8 mouse cellular contexts compared by ENCODE assay signal in the genomic region with DNA sequence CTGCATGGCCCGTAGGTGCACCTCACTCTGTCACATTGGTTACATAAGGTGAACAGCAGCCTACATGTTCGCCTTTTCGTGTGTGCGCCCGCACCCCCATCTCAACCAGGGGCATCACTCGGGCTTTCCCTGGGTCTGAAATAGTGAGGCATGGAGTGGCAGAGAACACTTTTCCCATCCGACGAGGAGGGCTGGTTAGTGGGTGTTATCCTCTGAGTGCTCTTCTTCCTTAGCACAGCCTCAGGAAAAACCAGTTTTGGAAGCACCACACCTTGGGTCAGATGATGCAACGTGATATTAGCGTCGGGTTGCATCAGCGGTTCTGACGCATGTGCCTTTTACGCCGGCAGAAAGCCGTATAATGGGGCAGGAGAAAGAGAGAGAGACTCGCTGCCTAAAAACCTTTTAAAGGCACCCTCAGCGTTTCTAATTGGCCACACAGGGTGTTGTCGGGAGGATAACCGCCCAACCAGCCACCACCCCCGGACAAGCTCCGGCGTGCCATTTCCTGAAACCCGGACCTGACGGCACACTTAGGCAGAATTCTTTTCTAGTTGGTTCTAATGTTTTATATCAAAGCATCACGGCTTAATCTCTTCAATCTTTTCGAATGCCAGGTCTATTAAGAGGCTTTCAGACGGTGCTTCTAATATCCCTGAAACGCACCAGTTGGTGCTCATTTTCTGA. TPM values are rescaled to one million over a fixed set of nuclear protein-coding genes. Genes with fewer than 3 reads are reported as not detected.
DNase-seq lines count a peak whose midpoint lies in the region; ATAC-seq and TF ChIP-seq lines count a peak whose summit lies in the region.

No protein-coding gene starts in this region.

- peak overlapping the region; percentile 72 for H3K27ac ChIP-seq in embryonic facial prominence, embryonic 10.5 days (replicated peaks)
- no peak overlapping the region for H3K27ac ChIP-seq in intestine, postnatal 0 days (ENCODE audit: low read depth, low read length)
- H3K27ac ChIP-seq in limb, embryonic 11.5 days (replicated peaks; ENCODE audit: low read depth, low read length): no peak overlapping the region
- no peak overlapping the region for H3K27ac ChIP-seq in midbrain, embryonic 12.5 days (replicated peaks)

- peaks cover 11% of the 10 kb centered on the region for H3K36me3 ChIP-seq in embryonic facial prominence, embryonic 10.5 days (replicated peaks)
- H3K36me3 ChIP-seq in intestine, postnatal 0 days (ENCODE audit: control insufficient read depth, insufficient read depth): no peaks in the 10 kb centered on the region
- peaks cover 4% of the 10 kb centered on the region for H3K36me3 ChIP-seq in limb, embryonic 11.5 days (ENCODE audit: control insufficient read depth, insufficient read depth, low read length)
- H3K36me3 ChIP-seq in midbrain, embryonic 12.5 days: peaks cover 4% of the 10 kb centered on the region; the same call in 1 of the 2 replicates

- peak; percentile 63 for ATAC-seq in granulocyte monocyte progenitor cell, adult 5-6 weeks (replicated peaks; ENCODE audit: poor library complexity, severe bottlenecking)
- ATAC-seq in intestine, postnatal 0 days: peak; percentile 14; the same call in 1 of the 2 replicates
- ATAC-seq in limb, embryonic 11.5 days (ENCODE audit: insufficient number of reproducible peaks, low FRiP score, low TSS enrichment, low read depth): no peak
- no peak for ATAC-seq in midbrain, embryonic 12.5 days (ENCODE audit: low FRiP score, low read depth)

- H3K9ac ChIP-seq in intestine, postnatal 0 days (ENCODE audit: low read depth, low read length): no peak overlapping the region
- peak overlapping the region; percentile 22 for H3K9ac ChIP-seq in limb, embryonic 11.5 days (ENCODE audit: low read length)
- peak overlapping the region; percentile 28 for H3K9ac ChIP-seq in midbrain, embryonic 12.5 days (replicated peaks)

- peak overlapping the region; percentile 95 for H3K4me3 ChIP-seq in embryonic facial prominence, embryonic 10.5 days
- H3K4me3 ChIP-seq in intestine, postnatal 0 days (ENCODE audit: low read depth, low read length): peak overlapping the region; percentile 18
- peak overlapping the region; percentile 20; the same call in 1 of the 2 replicates for H3K4me3 ChIP-seq in limb, embryonic 11.5 days (ENCODE audit: low read depth, low read length)
- H3K4me3 ChIP-seq in midbrain, embryonic 12.5 days: peak overlapping the region; percentile 15; the same call in 1 of the 2 replicates

- 6% methylated on average over 29 of the region's 29 CpGs for WGBS in embryonic facial prominence, embryonic 10.5 days
- WGBS in intestine, postnatal 0 days: 8% methylated on average over 29 of the region's 29 CpGs
- WGBS in limb, embryonic 11.5 days: 6% methylated on average over 29 of the region's 29 CpGs
- 6% methylated on average over 29 of the region's 29 CpGs for WGBS in midbrain, embryonic 12.5 days

- H3K9me3 ChIP-seq in embryonic facial prominence, embryonic 10.5 days: no peaks in the 10 kb centered on the region
- H3K9me3 ChIP-seq in intestine, postnatal 0 days (ENCODE audit: control insufficient read depth): no peaks in the 10 kb centered on the region
- no peaks in the 10 kb centered on the region for H3K9me3 ChIP-seq in limb, embryonic 11.5 days (ENCODE audit: control insufficient read depth, low read length)
- no peaks in the 10 kb centered on the region for H3K9me3 ChIP-seq in midbrain, embryonic 12.5 days

- H3K4me2 ChIP-seq in intestine, postnatal 0 days (replicated peaks; ENCODE audit: low read depth): peak overlapping the region; percentile 98
- H3K4me2 ChIP-seq in limb, embryonic 11.5 days (ENCODE audit: low read depth, severe bottlenecking): peak overlapping the region; percentile 69
- H3K4me2 ChIP-seq in midbrain, embryonic 12.5 days (replicated peaks): peak overlapping the region; percentile 82

- TF ChIP-seq CTCF in intestine, postnatal 0 days (IDR thresholded peaks at IDR 0.05; ENCODE audit: low read depth): no peak

- peaks cover 30% of the 10 kb centered on the region for H3K27me3 ChIP-seq in embryonic facial prominence, embryonic 10.5 days (replicated peaks; ENCODE audit: low read depth, poor library complexity, severe bottlenecking)
- H3K27me3 ChIP-seq in intestine, postnatal 0 days (replicated peaks; ENCODE audit: control insufficient read depth, insufficient read depth, low read length): no peaks in the 10 kb centered on the region
- H3K27me3 ChIP-seq in limb, embryonic 11.5 days (ENCODE audit: control insufficient read depth, insufficient read depth, low read length): no peaks in the 10 kb centered on the region
- H3K27me3 ChIP-seq in midbrain, embryonic 12.5 days: peaks cover 33% of the 10 kb centered on the region

- peak; percentile 90 for DNase-seq in 3T3-L1 (ENCODE audit: low read depth, low spot score)
- peak; percentile 81 to 92 for DNase-seq in adrenal gland, adult (ENCODE audit: inconsistent age in 2 of 2, low spot score in 1 of 2)
- DNase-seq in embryonic facial prominence, embryonic 10.5 days (ENCODE audit: low spot score): peak; percentile 63
- peak; percentile 68 for DNase-seq in limb, embryonic 11.5 days (ENCODE audit: low spot score)
- DNase-seq in spleen, postnatal 36 days (ENCODE audit: low spot score in 2 of 2): peak; percentile 84 to 87

- H3K4me1 ChIP-seq in embryonic facial prominence, embryonic 10.5 days: peaks cover 41% of the 10 kb centered on the region
- no peaks in the 10 kb centered on the region for H3K4me1 ChIP-seq in intestine, postnatal 0 days (replicated peaks; ENCODE audit: control insufficient read depth, insufficient read depth, low read length)
- peaks cover 29% of the 10 kb centered on the region for H3K4me1 ChIP-seq in limb, embryonic 11.5 days (ENCODE audit: control insufficient read depth, insufficient read depth, low read length)
- H3K4me1 ChIP-seq in midbrain, embryonic 12.5 days: peaks cover 30% of the 10 kb centered on the region

RNA-seq across cellular contexts. Expression of a gene that starts 0.8 kb away (rescaled TPM):
- polyA plus RNA-seq in embryonic facial prominence, embryonic 10.5 days (2016; fragmentation: Nextera tagmentation; extraction: Ambion mirVana): 54.4 and 59.8 TPM in 2 replicates
- 150 and 183 TPM in 2 replicates for total RNA-seq in granulocyte monocyte progenitor cell, adult 5-6 weeks (2014; fragmentation: Nextera tagmentation)
- total RNA-seq in granulocyte monocyte progenitor cell, adult 5-6 weeks (2017): 146 and 176 TPM in 2 replicates
- polyA plus RNA-seq in intestine, postnatal 0 days (2015; fragmentation: Nextera tagmentation; extraction: Ambion mirVana): 14.6 and 15.6 TPM in 2 replicates
- 87.2 and 101 TPM in 2 replicates for polyA plus RNA-seq in limb, embryonic 11.5 days (2014; fragmentation: Nextera tagmentation; extraction: Ambion mirVana)
- polyA plus RNA-seq in midbrain, embryonic 12.5 days (2016; fragmentation: Nextera tagmentation; extraction: Ambion mirVana): 72.2 and 75.5 TPM in 2 replicates

RNA-seq across cellular contexts. Expression of a gene that starts 33.8 kb away (rescaled TPM):
- 17.9 and 18.2 TPM in 2 replicates for polyA plus RNA-seq in embryonic facial prominence, embryonic 10.5 days (2016; fragmentation: Nextera tagmentation; extraction: Ambion mirVana)
- 4.2 and 6.0 TPM in 2 replicates for total RNA-seq in granulocyte monocyte progenitor cell, adult 5-6 weeks (2014; fragmentation: Nextera tagmentation)
- 6.9 and 7.2 TPM in 2 replicates for total RNA-seq in granulocyte monocyte progenitor cell, adult 5-6 weeks (2017)
- 3.9 and 5.4 TPM in 2 replicates for polyA plus RNA-seq in intestine, postnatal 0 days (2015; fragmentation: Nextera tagmentation; extraction: Ambion mirVana)
- polyA plus RNA-seq in limb, embryonic 11.5 days (2014; fragmentation: Nextera tagmentation; extraction: Ambion mirVana): 11.8 and 12.8 TPM in 2 replicates
- 34.2 and 36.5 TPM in 2 replicates for polyA plus RNA-seq in midbrain, embryonic 12.5 days (2016; fragmentation: Nextera tagmentation; extraction: Ambion mirVana)

RNA-seq across cellular contexts. Expression of a gene that starts 42.9 kb away (rescaled TPM):
- not detected in 2 replicates for polyA plus RNA-seq in embryonic facial prominence, embryonic 10.5 days (2016; fragmentation: Nextera tagmentation; extraction: Ambion mirVana)
- not detected in 2 replicates for total RNA-seq in granulocyte monocyte progenitor cell, adult 5-6 weeks (2014; fragmentation: Nextera tagmentation)
- total RNA-seq in granulocyte monocyte progenitor cell, adult 5-6 weeks (2017): not detected in 2 replicates
- polyA plus RNA-seq in intestine, postnatal 0 days (2015; fragmentation: Nextera tagmentation; extraction: Ambion mirVana): not detected in 2 replicates
- polyA plus RNA-seq in limb, embryonic 11.5 days (2014; fragmentation: Nextera tagmentation; extraction: Ambion mirVana): 0.11 TPM in 1 of 2 replicates, not detected in the other
- polyA plus RNA-seq in midbrain, embryonic 12.5 days (2016; fragmentation: Nextera tagmentation; extraction: Ambion mirVana): not detected in 2 replicates

Comparison
In these comparisons a context has a peak if more than half of its experiments do, and no peak if none do; other contexts are left out.
1. H3K4me3 ChIP-seq: peak in every context shown above with its lines; median percentile 95 in embryonic facial prominence, embryonic 10.5 days; 20 in limb, embryonic 11.5 days; 18 in intestine, postnatal 0 days; 15 in midbrain, embryonic 12.5 days.
2. ATAC-seq: peak in granulocyte monocyte progenitor cell, adult 5-6 weeks (single experiment) and intestine, postnatal 0 days (single experiment); none in limb, embryonic 11.5 days (single experiment) and midbrain, embryonic 12.5 days (single experiment).
3. Peak in every context shown above with its lines, with median percentiles within 50 percentile points of each other: DNase-seq and H3K4me2 ChIP-seq.